ENCODE assay signal across 9 mouse cellular contexts in the genomic region with DNA sequence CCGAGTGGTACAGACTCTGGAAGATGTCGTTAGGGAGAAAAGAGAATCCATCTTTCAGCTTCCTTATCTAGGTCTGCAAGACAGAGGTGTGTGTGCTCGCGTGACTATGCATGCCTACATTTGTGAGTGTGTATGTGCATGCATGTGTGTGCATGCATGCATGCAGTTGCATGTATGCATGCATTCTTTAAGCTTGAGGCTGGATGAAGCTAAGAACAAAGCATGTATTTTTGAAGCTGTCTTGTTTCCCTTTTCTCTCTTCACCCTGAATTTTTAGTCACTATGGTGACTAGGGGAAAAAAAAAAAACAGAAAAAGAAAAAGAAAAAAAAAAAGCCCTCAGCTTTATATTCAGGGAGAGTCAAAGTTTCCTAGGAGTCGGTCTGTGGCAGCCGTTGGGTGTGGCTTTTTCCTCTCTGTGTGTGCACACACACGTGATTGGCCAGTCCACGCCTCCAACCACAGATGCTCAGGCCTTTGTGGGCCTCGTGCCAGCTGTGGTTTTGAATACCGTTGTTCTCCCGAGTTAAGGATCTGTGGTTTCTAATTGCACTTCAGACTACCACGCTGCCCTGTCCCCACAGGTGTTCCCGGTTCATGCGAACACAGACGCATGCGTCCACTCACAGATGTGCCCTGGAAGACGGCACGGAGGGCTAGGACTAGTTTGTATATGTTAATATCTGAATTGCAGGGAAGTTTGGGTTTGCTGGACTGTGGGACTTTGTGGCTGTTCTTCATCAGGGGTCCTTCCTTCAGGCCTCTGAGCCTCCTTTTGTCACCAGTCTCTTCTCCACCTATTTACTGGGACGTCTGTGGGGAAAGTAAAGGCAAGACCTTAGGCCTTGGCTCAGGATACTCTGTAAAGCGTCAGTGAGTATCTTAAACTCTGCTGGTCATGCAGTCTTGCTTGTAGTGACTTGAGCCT.
DNase-seq lines count a peak whose midpoint lies in the region; TF ChIP-seq lines count a peak whose summit lies in the region.
"Had no signal": no experiment of that assay in that cellular context is flagged by ENCODE, and none has a peak within 500 bp of the region (broad histone marks: within the 10 kb centered on the region; RNA-seq: fewer than 3 reads in every experiment).

No protein-coding gene starts in this region.

- no peak overlapping the region for H3K4me3 ChIP-seq in brown adipose tissue, adult 24 weeks (ENCODE audit: insufficient read depth, low read depth, low read length)
- H3K4me3 ChIP-seq in heart, adult 2 months: no peak overlapping the region
- H3K4me3 ChIP-seq: erythroblast, embryonic 14.5 days had no signal

- TF ChIP-seq POLR2A in heart, adult 2 months (IDR thresholded peaks at IDR 0.05; ENCODE audit: insufficient read depth, low read depth, low read length): 0 out of 2 replicates have a peak, but pooled peaks have one; percentile 24

- H3K36me3 ChIP-seq in heart, adult 2 months (ENCODE audit: control insufficient read depth, insufficient read depth, low read length): no peaks in the 10 kb centered on the region

- 35% methylated on average over 20 of the region's 20 CpGs for WGBS in heart, adult 2 months

- TF ChIP-seq EP300 in heart, adult 2 months (IDR thresholded peaks at IDR 0.05; ENCODE audit: insufficient read depth, low read depth, low read length): peak; percentile 90

- intact Hi-C loops in heart, adult 2 months (cut with DNase I): loop anchor here (2.0 to 5.0 kb wide), 2 partner anchors 52 to 55 kb away; no protein-coding TSS in a partner anchor

- peak; percentile 56 for DNase-seq in ovary, postnatal 36 days (ENCODE audit: low spot score)
- no peak for DNase-seq in ovary, postnatal 10 days (ENCODE audit: low spot score)
- peak; percentile 84 to 88 for DNase-seq in heart, adult 2 months
- peak; percentile 82 for DNase-seq in kidney, postnatal 14 days
- DNase-seq in lung, postnatal 4 days: peak; percentile 88 to 92
- DNase-seq in skeletal muscle tissue, adult 2 months (ENCODE audit: low read depth, low spot score): peak; percentile 89
- no peak for DNase-seq in cerebellum, adult 11 months

- peaks cover 44% of the 10 kb centered on the region for H3K4me1 ChIP-seq in brown adipose tissue, adult 24 weeks (ENCODE audit: control insufficient read depth, insufficient read depth, insufficient read length, low read length)
- H3K4me1 ChIP-seq in heart, adult 2 months (ENCODE audit: control insufficient read depth, insufficient read depth, low read length): peaks cover 34% of the 10 kb centered on the region

- H3K27ac ChIP-seq in brown adipose tissue, adult 24 weeks (replicated peaks; ENCODE audit: low read depth, low read length): peak overlapping the region; percentile 74
- peak overlapping the region; percentile 88 for H3K27ac ChIP-seq in heart, adult 2 months

- no peaks in the 10 kb centered on the region for H3K79me2 ChIP-seq in heart, adult 2 months (replicated peaks; ENCODE audit: control insufficient read depth, insufficient read depth, low read length)

- H3K27me3 ChIP-seq in heart, adult 2 months (ENCODE audit: control insufficient read depth, insufficient read depth, low read length): no peaks in the 10 kb centered on the region

- no peak for TF ChIP-seq CTCF in heart, adult 2 months (IDR thresholded peaks at IDR 0.05)

- H3K9ac ChIP-seq in heart, adult 2 months (ENCODE audit: low read depth, low read length): no peak overlapping the region

Comparison
In these comparisons a context has a peak if more than half of its experiments do, and no peak if none do; other contexts are left out.
1. DNase-seq: peak in ovary, postnatal 36 days (single experiment), heart, adult 2 months (2 of 2), kidney, postnatal 14 days (single experiment), lung, postnatal 4 days (2 of 2) and skeletal muscle tissue, adult 2 months (single experiment); none in ovary, postnatal 10 days (single experiment) and cerebellum, adult 11 months (single experiment).